Mouse (Mus musculus) MEL (cell line): ENCODE measurements at regions not wholly inside any gene's neighbourhood (a gene's known extent, or its start where the extent isn't known, plus 50 kb on each side); places are given as distances from the start of the nearest gene placed in this dataset.

ENCODE experiments used
- DNase-seq: peaks from one replicate; pipeline ENCODE4 v3.0.0; 2011; ENCODE audit warnings: low read depth, low spot score
- H3K27ac ChIP-seq: 2 replicates; pipeline ENCODE4 v1.5.1; 2012; ENCODE audit warnings: low read depth, mild to moderate bottlenecking, control low read depth, low read length, moderate library complexity; ENCODE audit not compliant: control insufficient read depth
- H3K27me3 ChIP-seq, 2 experiments: fragments of 150-350 bp in 1 of 2; sonication (generic) in 1 of 2; 2 replicates each; pipeline ENCODE4 v1.6.1; 2012; ENCODE audit warnings: low read length in 2 of 2, mild to moderate bottlenecking in 2 of 2, improper control_type of control experiment in 1 of 2, moderate library complexity in 1 of 2; ENCODE audit not compliant: insufficient read depth in 2 of 2, control insufficient read depth in 1 of 2
- H3K36me3 ChIP-seq, 2 experiments: 2 replicates each; pipeline ENCODE4 v1.6.1; 2012 to 2014; ENCODE audit warnings: low read length in 2 of 2, improper control_type of control experiment in 1 of 2, inconsistent platforms in 1 of 2, mild to moderate bottlenecking in 1 of 2; ENCODE audit not compliant: insufficient read depth in 2 of 2, control insufficient read depth in 1 of 2
- H3K4me1 ChIP-seq, 2 experiments: fragments of 150-350 bp in 1 of 2; sonication (generic) in 1 of 2; 2 replicates each; pipeline ENCODE4 v1.6.1; 2012; ENCODE audit warnings: low read length in 2 of 2, improper control_type of control experiment in 1 of 2, mild to moderate bottlenecking in 1 of 2; ENCODE audit not compliant: insufficient read depth in 2 of 2, control insufficient read depth in 1 of 2
- H3K4me3 ChIP-seq, 2 experiments: fragments of 150-350 bp in 1 of 2; sonication (generic) in 1 of 2; 2 replicates each; pipeline ENCODE4 v1.5.1; 2012; ENCODE audit warnings: low read depth in 2 of 2, low read length in 2 of 2, mild to moderate bottlenecking in 2 of 2, moderate library complexity in 2 of 2, control low read depth in 1 of 2, improper control_type of control experiment in 1 of 2; ENCODE audit not compliant: control insufficient read depth in 1 of 2, insufficient read depth in 1 of 2
- H3K79me2 ChIP-seq: 2 replicates; pipeline ENCODE4 v1.6.1; 2012; ENCODE audit warnings: mild to moderate bottlenecking, low read length, moderate library complexity; ENCODE audit not compliant: control insufficient read depth, poor library complexity, insufficient read depth
- H3K9ac ChIP-seq: 2 replicates; pipeline ENCODE4 v1.6.1; 2012; ENCODE audit warnings: low read depth, mild to moderate bottlenecking, control low read depth, low read length, moderate library complexity; ENCODE audit not compliant: control insufficient read depth, poor library complexity, severe bottlenecking
- H3K9me3 ChIP-seq: fragments of 150-350 bp; sonication (generic); replicated peaks from 2 replicates; pipeline ENCODE4 v1.6.1; 2012; ENCODE audit warnings: mild to moderate bottlenecking, low read length, improper control_type of control experiment, moderate library complexity; ENCODE audit not compliant: insufficient read depth
- BHLHE40 ChIP-seq: IDR thresholded peaks from 2 replicates; pipeline ENCODE4 v1.6.1; 2012; ENCODE audit warnings: low read depth, mild to moderate bottlenecking, inconsistent platforms, low read length, improper control_type of control experiment, borderline replicate concordance
- CHD1 ChIP-seq: IDR thresholded peaks from 2 replicates; pipeline ENCODE4 v1.6.1; 2012; ENCODE audit warnings: low read depth, mild to moderate bottlenecking, inconsistent platforms, low read length, improper control_type of control experiment
- CTCF ChIP-seq, 3 experiments: IDR thresholded peaks in 2 of 3; conservative IDR thresholded peaks in 1 of 3; 2 replicates each; pipeline ENCODE4 v1.5.1; 2011 to 2012; ENCODE audit warnings: low read length in 3 of 3, low read depth in 2 of 3, mild to moderate bottlenecking in 2 of 3, improper control_type of control experiment in 1 of 3, inconsistent platforms in 1 of 3, mixed read lengths in 1 of 3, moderate library complexity in 1 of 3; ENCODE audit not compliant: control insufficient read depth in 1 of 3, insufficient read depth in 1 of 3, poor library complexity in 1 of 3, severe bottlenecking in 1 of 3
- E2F4 ChIP-seq: IDR thresholded peaks from 2 replicates; pipeline ENCODE4 v1.6.1; 2011; ENCODE audit warnings: low read depth, low read length, improper control_type of control experiment, borderline replicate concordance
- EP300 ChIP-seq, 2 experiments: IDR thresholded peaks; 2 replicates each; pipeline ENCODE4 v1.6.1; 2011; ENCODE audit warnings: improper control_type of control experiment in 2 of 2, low read length in 2 of 2, low read depth in 1 of 2, mild to moderate bottlenecking in 1 of 2
- ETS1 ChIP-seq: IDR thresholded peaks from 2 replicates; pipeline ENCODE4 v1.6.1; 2012; ENCODE audit warnings: low read depth, mild to moderate bottlenecking, inconsistent platforms, low read length, improper control_type of control experiment, moderate library complexity
- GABPA ChIP-seq: IDR thresholded peaks from 2 replicates; pipeline ENCODE4 v1.6.1; 2012; ENCODE audit warnings: low read depth, mild to moderate bottlenecking, inconsistent platforms, low read length, improper control_type of control experiment, moderate library complexity
- GATA1 ChIP-seq: IDR thresholded peaks from 2 replicates; pipeline ENCODE4 v1.6.1; 2011; ENCODE audit warnings: low read depth, low read length, improper control_type of control experiment
- HCFC1 ChIP-seq: IDR thresholded peaks from 2 replicates; pipeline ENCODE4 v1.6.1; 2012; ENCODE audit warnings: low read depth, mild to moderate bottlenecking, inconsistent platforms, low read length, improper control_type of control experiment, moderate library complexity
- JUND ChIP-seq: IDR thresholded peaks from 2 replicates; pipeline ENCODE4 v1.6.1; 2011; ENCODE audit warnings: low read depth, mild to moderate bottlenecking, improper control_type of control experiment, low read length
- KAT2A ChIP-seq: conservative IDR thresholded peaks from 2 replicates; pipeline ENCODE4 v1.6.1; 2012; ENCODE audit warnings: low read depth, low read length, improper control_type of control experiment, inconsistent platforms
- MAFK ChIP-seq: IDR thresholded peaks from 2 replicates; pipeline ENCODE4 v1.6.1; 2011; ENCODE audit warnings: low read depth, mild to moderate bottlenecking, low read length, improper control_type of control experiment, borderline replicate concordance
- MAX ChIP-seq: IDR thresholded peaks from 2 replicates; pipeline ENCODE4 v1.6.1; 2011; ENCODE audit warnings: low read length, improper control_type of control experiment
- MAZ ChIP-seq: IDR thresholded peaks from 2 replicates; pipeline ENCODE4 v1.6.1; 2012; ENCODE audit warnings: low read depth, mild to moderate bottlenecking, inconsistent platforms, low read length, improper control_type of control experiment
- MEF2A ChIP-seq: IDR thresholded peaks from 2 replicates; pipeline ENCODE4 v1.6.1; 2014; ENCODE audit warnings: low read depth, mild to moderate bottlenecking, inconsistent platforms, low read length, improper control_type of control experiment; ENCODE audit not compliant: poor library complexity, insufficient replicate concordance, severe bottlenecking; ENCODE audit errors: extremely low read depth
- MXI1 ChIP-seq: IDR thresholded peaks from 2 replicates; pipeline ENCODE4 v1.6.1; 2011; ENCODE audit warnings: mild to moderate bottlenecking, low read depth, low read length, improper control_type of control experiment
- MYB ChIP-seq: IDR thresholded peaks from 2 replicates; pipeline ENCODE4 v1.6.1; 2011; ENCODE audit warnings: mild to moderate bottlenecking, low read depth, low read length, improper control_type of control experiment
- MYC ChIP-seq: IDR thresholded peaks from 2 replicates; pipeline ENCODE4 v1.6.1; 2011; ENCODE audit warnings: low read depth, mild to moderate bottlenecking, low read length, improper control_type of control experiment, moderate library complexity
- NELFE ChIP-seq: IDR thresholded peaks from 2 replicates; pipeline ENCODE4 v1.6.1; 2011; ENCODE audit warnings: low read depth, low read length, improper control_type of control experiment
- NRF1 ChIP-seq: IDR thresholded peaks from 2 replicates; pipeline ENCODE4 v1.6.1; 2014; ENCODE audit warnings: low read depth, mild to moderate bottlenecking, inconsistent platforms, low read length, improper control_type of control experiment, moderate library complexity; ENCODE audit not compliant: poor library complexity, insufficient read depth, severe bottlenecking
- POLR2A ChIP-seq, 2 experiments: IDR thresholded peaks; 2 replicates each; pipeline ENCODE4 v1.6.1; 2011 to 2012; ENCODE audit warnings: low read length in 2 of 2, mild to moderate bottlenecking in 2 of 2, control low read depth in 1 of 2, improper control_type of control experiment in 1 of 2, low read depth in 1 of 2, moderate library complexity in 1 of 2; ENCODE audit not compliant: control insufficient read depth in 1 of 2, insufficient read depth in 1 of 2, poor library complexity in 1 of 2
- POLR2AphosphoS5 ChIP-seq: IDR thresholded peaks from 2 replicates; pipeline ENCODE4 v1.6.1; 2012; ENCODE audit warnings: low read depth, borderline replicate concordance, mild to moderate bottlenecking, inconsistent platforms, low read length, moderate library complexity, mixed read lengths
- RAD21 ChIP-seq: IDR thresholded peaks from 2 replicates; pipeline ENCODE4 v1.6.1; 2011; ENCODE audit warnings: mild to moderate bottlenecking, low read depth, low read length, improper control_type of control experiment
- RCOR1 ChIP-seq: IDR thresholded peaks from 2 replicates; pipeline ENCODE4 v1.6.1; 2012; ENCODE audit warnings: low read depth, mild to moderate bottlenecking, inconsistent platforms, low read length, improper control_type of control experiment
- SIN3A ChIP-seq: IDR thresholded peaks from 2 replicates; pipeline ENCODE4 v1.6.1; 2012; ENCODE audit warnings: low read length, improper control_type of control experiment, inconsistent platforms
- SMC3 ChIP-seq: IDR thresholded peaks from 2 replicates; pipeline ENCODE4 v1.6.1; 2011; ENCODE audit warnings: low read depth, low read length, improper control_type of control experiment
- TAL1 ChIP-seq: IDR thresholded peaks from 2 replicates; pipeline ENCODE4 v1.6.1; 2012; ENCODE audit warnings: mild to moderate bottlenecking, inconsistent platforms, low read length, moderate library complexity, mixed read lengths
- TBP ChIP-seq: IDR thresholded peaks from 2 replicates; pipeline ENCODE4 v1.8.0; 2011; ENCODE audit warnings: low read depth, low read length, improper control_type of control experiment
- TCF12 ChIP-seq: IDR thresholded peaks from 2 replicates; pipeline ENCODE4 v1.6.1; 2014; ENCODE audit warnings: low read depth, mild to moderate bottlenecking, inconsistent platforms, low read length, improper control_type of control experiment, moderate library complexity
- UBTF ChIP-seq: IDR thresholded peaks from 2 replicates; pipeline ENCODE4 v1.6.1; 2012; ENCODE audit warnings: low read depth, mild to moderate bottlenecking, inconsistent platforms, low read length, improper control_type of control experiment, moderate library complexity, borderline replicate concordance; ENCODE audit not compliant: insufficient read depth
- USF1 ChIP-seq: IDR thresholded peaks from 2 replicates; pipeline ENCODE4 v1.6.1; 2014; ENCODE audit warnings: low read depth, mild to moderate bottlenecking, inconsistent platforms, low read length, improper control_type of control experiment, moderate library complexity
- USF2 ChIP-seq, 2 experiments: IDR thresholded peaks; 2 replicates each; pipeline ENCODE4 v1.6.1; 2011 to 2012; ENCODE audit warnings: improper control_type of control experiment in 2 of 2, low read length in 2 of 2, borderline replicate concordance in 1 of 2, inconsistent platforms in 1 of 2, low read depth in 1 of 2, mild to moderate bottlenecking in 1 of 2; ENCODE audit not compliant: insufficient read depth in 1 of 2
- ZC3H11A ChIP-seq: IDR thresholded peaks from 2 replicates; pipeline ENCODE4 v1.6.1; 2012; ENCODE audit warnings: low read depth, mild to moderate bottlenecking, inconsistent platforms, low read length, improper control_type of control experiment
- ZKSCAN1 ChIP-seq: IDR thresholded peaks from 2 replicates; pipeline ENCODE4 v1.6.1; 2012; ENCODE audit warnings: low read depth, mild to moderate bottlenecking, inconsistent platforms, low read length, improper control_type of control experiment, moderate library complexity
- ZMIZ1 ChIP-seq: IDR thresholded peaks from 2 replicates; pipeline ENCODE4 v1.6.1; 2012; ENCODE audit warnings: low read depth, mild to moderate bottlenecking, inconsistent platforms, low read length, improper control_type of control experiment, moderate library complexity

DNA sequence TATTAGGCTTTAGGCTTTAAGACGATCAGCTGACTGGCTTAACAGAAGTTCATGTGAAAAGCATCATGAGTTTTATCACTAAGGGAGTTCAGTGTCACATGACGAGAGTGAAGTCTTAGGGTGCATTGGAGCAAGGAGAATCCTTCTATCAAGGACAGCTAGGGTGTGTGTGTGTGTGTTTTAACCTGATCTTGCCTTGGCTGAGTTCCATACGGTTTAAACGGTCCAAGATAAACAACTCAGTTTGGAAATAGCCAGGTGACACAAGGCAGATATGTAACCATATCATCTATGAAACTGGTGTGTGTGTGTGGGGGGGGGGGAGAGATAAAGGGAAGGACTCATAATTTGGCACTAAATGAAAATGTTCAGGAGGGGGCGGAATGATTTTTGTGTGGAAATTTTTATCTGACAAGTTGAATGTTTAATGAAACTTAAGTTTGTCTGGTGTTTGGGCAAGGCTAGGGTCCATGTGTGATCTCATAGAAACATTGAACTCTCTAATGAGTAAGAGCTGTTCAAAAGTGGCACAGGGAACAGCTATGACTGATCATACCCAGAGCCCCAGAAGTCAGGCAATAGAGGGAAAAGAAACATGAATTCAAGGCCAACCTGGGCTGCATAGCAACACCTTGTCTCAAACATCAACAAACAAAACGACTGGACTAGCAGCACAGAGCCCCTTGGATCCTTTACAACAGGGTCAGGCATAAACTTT lies 132.2 kb upstream of the Map3k1 start:
- peaks cover 0 to 38% of the 10 kb centered on the region in 2 experiments; a peak in 2 of 4 replicates for H3K36me3 ChIP-seq
- H3K27ac ChIP-seq = peak overlapping the region; percentile 96
- peak; percentile 96 for DNase-seq
- no peaks in the 10 kb centered on the region for H3K27me3 ChIP-seq
- peak overlapping the region; percentile 40 for H3K9ac ChIP-seq
- H3K79me2 ChIP-seq = no peaks in the 10 kb centered on the region; the same call in 1 of the 2 replicates
- H3K4me1 ChIP-seq = peaks cover 24 to 41% of the 10 kb centered on the region in 2 experiments
- no peaks in the 10 kb centered on the region for H3K9me3 ChIP-seq
- H3K4me3 ChIP-seq = peak overlapping the region in 1 of 2 experiments; percentile 37; a peak in 1 of 4 replicates
- TF ChIP-seq USF1 (peak; percentile 96), E2F4 (no peak), BHLHE40 (peak; percentile 93), SMC3 (no peak), NELFE (no peak), MYB (peak; percentile 95), MXI1 (peak; percentile 30; the same call in 1 of the 2 replicates), MAZ (peak; percentile 97), POLR2AphosphoS5 (no peak), EP300 (IDR thresholded peaks at IDR 0.05; ENCODE audit: low read depth in 1 of 2, low read length in 2 of 2) (peak; percentile 99), MAFK (peak; percentile 81; the same call in 1 of the 2 replicates), MEF2A (peak; percentile 89), RCOR1 (peak; percentile 93), ETS1 (peak; percentile 99), RAD21 (no peak), GATA1 (peak; percentile 99), HCFC1 (peak; percentile 63; the same call in 1 of the 2 replicates), GABPA (no peak), ZC3H11A (0 out of 2 replicates have a peak, but pooled peaks have one; percentile 23), MAX (peak; percentile 76), SIN3A (peak; percentile 95), MYC (0 out of 2 replicates have a peak, but pooled peaks have one; percentile 49), NRF1 (no peak), KAT2A (peak; percentile 52), TCF12 (peak; percentile 100), USF2 (IDR thresholded peaks at IDR 0.05; ENCODE audit: borderline replicate concordance in 1 of 2, insufficient read depth in 1 of 2, low read depth in 1 of 2, low read length in 2 of 2) (peak in 1 of 2 experiments; percentile 86; a peak in 3 of 4 replicates), UBTF (no peak), JUND (0 out of 2 replicates have a peak, but pooled peaks have one; percentile 8), CTCF (IDR thresholded peaks at IDR 0.05 in 2 of 3, conservative IDR thresholded peaks at IDR 0.05 in 1 of 3; ENCODE audit: control insufficient read depth in 1 of 3, insufficient read depth in 1 of 3, low read depth in 2 of 3, low read length in 3 of 3, poor library complexity in 1 of 3, severe bottlenecking in 1 of 3) (no peak), TBP (0 out of 2 replicates have a peak, but pooled peaks have one; percentile 39), CHD1 (no peak), ZMIZ1 (no peak; the same call in 1 of the 2 replicates), POLR2A (IDR thresholded peaks at IDR 0.05; ENCODE audit: control insufficient read depth in 1 of 2, insufficient read depth in 1 of 2, low read depth in 1 of 2, low read length in 2 of 2, poor library complexity in 1 of 2) (no peak), TAL1 (peak; percentile 96), ZKSCAN1 (no peak)
